Mouse (Mus musculus) CH12.LX (cell line): ENCODE measurements at regions not wholly inside any gene's neighbourhood (a gene's known extent, or its start where the extent isn't known, plus 50 kb on each side); places are given as distances from the start of the nearest gene placed in this dataset.

ENCODE experiments used
- DNase-seq: peaks from one replicate; pipeline ENCODE4 v3.0.0-alpha.2; 2013; ENCODE audit errors: extremely low read depth
- H3K27ac ChIP-seq: 2 replicates; pipeline ENCODE4 v1.5.1; 2012; ENCODE audit warnings: low read depth, mild to moderate bottlenecking, control low read depth, moderate library complexity; ENCODE audit not compliant: insufficient read depth
- H3K27me3 ChIP-seq: replicated peaks from 2 replicates; pipeline ENCODE3; 2012; ENCODE audit warnings: inconsistent platforms
- H3K36me3 ChIP-seq, 2 experiments: replicated peaks in 1 of 2; 2 replicates each; pipeline versions ENCODE3 to v1.6.1; 2012; ENCODE audit warnings: inconsistent platforms in 1 of 2, low read length in 1 of 2, mild to moderate bottlenecking in 1 of 2, mixed read lengths in 1 of 2, moderate library complexity in 1 of 2; ENCODE audit not compliant: control insufficient read depth in 1 of 2, insufficient read depth in 1 of 2
- H3K4me1 ChIP-seq, 2 experiments: 2 replicates each; pipeline ENCODE4 v1.6.1; 2012; ENCODE audit warnings: inconsistent platforms in 1 of 2, moderate library complexity in 1 of 2; ENCODE audit not compliant: insufficient read depth in 2 of 2, control insufficient read depth in 1 of 2
- H3K4me2 ChIP-seq: 2 replicates; pipeline ENCODE4 v1.6.1; 2012; ENCODE audit warnings: low read depth, mild to moderate bottlenecking, control low read depth; ENCODE audit not compliant: poor library complexity, insufficient read depth, severe bottlenecking
- H3K4me3 ChIP-seq, 3 experiments: fragments of 150-350 bp in 1 of 3; sonication (generic) in 1 of 3; replicated peaks in 1 of 3; 2 replicates each; pipeline versions ENCODE3 to v1.5.1; 2011 to 2012; ENCODE audit warnings: low read depth in 2 of 3, low read length in 2 of 3, mild to moderate bottlenecking in 2 of 3, moderate library complexity in 2 of 3, control low read depth in 1 of 3, improper control_type of control experiment in 1 of 3, inconsistent platforms in 1 of 3, mixed read lengths in 1 of 3; ENCODE audit not compliant: poor library complexity in 1 of 3
- H3K79me2 ChIP-seq: replicated peaks from 2 replicates; pipeline ENCODE4 v1.6.1; 2012; ENCODE audit warnings: mild to moderate bottlenecking, moderate library complexity; ENCODE audit not compliant: control insufficient read depth, poor library complexity, insufficient read depth, severe bottlenecking; ENCODE audit errors: extremely low read depth
- H3K9ac ChIP-seq: 2 replicates; pipeline ENCODE4 v1.6.1; 2012; ENCODE audit warnings: low read depth, mild to moderate bottlenecking, control low read depth, moderate library complexity; ENCODE audit not compliant: insufficient read depth
- H3K9me3 ChIP-seq: replicated peaks from 2 replicates; pipeline ENCODE3; 2012; ENCODE audit warnings: low read length, inconsistent platforms, mixed read lengths
- CHD1 ChIP-seq: IDR thresholded peaks from 2 replicates; pipeline ENCODE4 v1.6.1; 2012; ENCODE audit warnings: low read depth, low read length, improper control_type of control experiment, inconsistent platforms
- CHD2 ChIP-seq: IDR thresholded peaks from 2 replicates; pipeline ENCODE4 v1.6.1; 2011; ENCODE audit warnings: low read length, improper control_type of control experiment
- CTCF ChIP-seq, 2 experiments: IDR thresholded peaks in 1 of 2; conservative IDR thresholded peaks in 1 of 2; 2 replicates each; pipeline ENCODE4 v1.5.1; 2011 to 2012; ENCODE audit warnings: low read depth in 2 of 2, low read length in 2 of 2, improper control_type of control experiment in 1 of 2, inconsistent platforms in 1 of 2, mild to moderate bottlenecking in 1 of 2, moderate library complexity in 1 of 2
- ELF1 ChIP-seq: IDR thresholded peaks from 2 replicates; pipeline ENCODE4 v1.6.1; 2014; ENCODE audit warnings: low read depth, mild to moderate bottlenecking, inconsistent platforms, low read length, improper control_type of control experiment
- ETS1 ChIP-seq: conservative IDR thresholded peaks from 2 replicates; pipeline ENCODE4 v1.6.1; 2012; ENCODE audit warnings: low read depth, mild to moderate bottlenecking, inconsistent platforms, low read length, improper control_type of control experiment, moderate library complexity
- GABPA ChIP-seq: IDR thresholded peaks from 2 replicates; pipeline ENCODE4 v1.6.1; 2012; ENCODE audit warnings: low read depth, low read length, improper control_type of control experiment, inconsistent platforms; ENCODE audit not compliant: insufficient replicate concordance
- HCFC1 ChIP-seq: IDR thresholded peaks from 2 replicates; pipeline ENCODE4 v1.6.1; 2012; ENCODE audit warnings: low read depth, mild to moderate bottlenecking, inconsistent platforms, low read length, improper control_type of control experiment
- IRF4 ChIP-seq: IDR thresholded peaks from 2 replicates; pipeline ENCODE4 v1.6.1; 2014; ENCODE audit warnings: low read depth, mild to moderate bottlenecking, inconsistent platforms, low read length, improper control_type of control experiment
- KAT2A ChIP-seq: IDR thresholded peaks from 2 replicates; pipeline ENCODE4 v1.6.1; 2012; ENCODE audit warnings: low read length, improper control_type of control experiment, inconsistent platforms; ENCODE audit not compliant: insufficient replicate concordance
- MEF2A ChIP-seq: IDR thresholded peaks from 2 replicates; pipeline ENCODE4 v1.6.1; 2014; ENCODE audit warnings: low read depth, mild to moderate bottlenecking, inconsistent platforms, low read length, improper control_type of control experiment, borderline replicate concordance
- NELFE ChIP-seq: IDR thresholded peaks from 2 replicates; pipeline ENCODE4 v1.6.1; 2011; ENCODE audit warnings: low read depth, low read length, improper control_type of control experiment
- PAX5 ChIP-seq: IDR thresholded peaks from 2 replicates; pipeline ENCODE4 v1.6.1; 2012; ENCODE audit warnings: low read length, inconsistent platforms, mixed read lengths
- POLR2A ChIP-seq: IDR thresholded peaks from 2 replicates; pipeline ENCODE4 v1.6.1; 2011; ENCODE audit warnings: low read depth, mild to moderate bottlenecking, improper control_type of control experiment, low read length
- POLR2AphosphoS2 ChIP-seq: IDR thresholded peaks from 2 replicates; pipeline ENCODE4 v1.6.1; 2011; ENCODE audit warnings: low read depth, low read length, improper control_type of control experiment
- RCOR1 ChIP-seq: conservative IDR thresholded peaks from 2 replicates; pipeline ENCODE4 v1.6.1; 2012; ENCODE audit warnings: low read depth, mild to moderate bottlenecking, inconsistent platforms, low read length, improper control_type of control experiment
- SIN3A ChIP-seq: IDR thresholded peaks from 2 replicates; pipeline ENCODE4 v1.6.1; 2012; ENCODE audit warnings: low read length, improper control_type of control experiment, inconsistent platforms
- SMC3 ChIP-seq: IDR thresholded peaks from 2 replicates; pipeline ENCODE4 v1.6.1; 2011; ENCODE audit warnings: low read depth, low read length, improper control_type of control experiment
- TCF12 ChIP-seq: IDR thresholded peaks from 2 replicates; pipeline ENCODE4 v1.6.1; 2014; ENCODE audit warnings: low read depth, mild to moderate bottlenecking, inconsistent platforms, low read length, improper control_type of control experiment
- UBTF ChIP-seq: IDR thresholded peaks from 2 replicates; pipeline ENCODE4 v1.6.1; 2012; ENCODE audit warnings: low read depth, mild to moderate bottlenecking, inconsistent platforms, low read length, improper control_type of control experiment, moderate library complexity
- ZC3H11A ChIP-seq: IDR thresholded peaks from 2 replicates; pipeline ENCODE4 v1.6.1; 2012; ENCODE audit warnings: low read depth, mild to moderate bottlenecking, inconsistent platforms, low read length, improper control_type of control experiment
- ZKSCAN1 ChIP-seq: IDR thresholded peaks from 2 replicates; pipeline ENCODE4 v1.6.1; 2012; ENCODE audit warnings: low read depth, inconsistent platforms, low read length, improper control_type of control experiment, borderline replicate concordance
- ZMIZ1 ChIP-seq: IDR thresholded peaks from 2 replicates; pipeline ENCODE4 v1.6.1; 2012; ENCODE audit warnings: low read depth, mild to moderate bottlenecking, inconsistent platforms, low read length, improper control_type of control experiment
- ZNF384 ChIP-seq: IDR thresholded peaks from 2 replicates; pipeline ENCODE4 v1.6.1; 2012; ENCODE audit warnings: low read depth, low read length, improper control_type of control experiment, inconsistent platforms
- dilution Hi-C: fragments of 300-500 bp; cut with MboI; formaldehyde crosslinking; loops from 2 replicates; pipeline ENCODE4 v1.14.3; 2020; ENCODE audit warnings: low sequenced_read_pairs; ENCODE audit not compliant: extremely low pct_unique_long_range_greater_than_20kb, extremely low pct_ligation_motif_present
- in situ Hi-C: fragments of 300-500 bp; cut with MboI; formaldehyde crosslinking; loops from 3 replicates; pipeline ENCODE4 v1.14.3; 2019; ENCODE audit warnings: low sequenced_read_pairs, low pct_ligation_motif_present, low pct_unique_long_range_greater_than_20kb, mixed read lengths

- H3K9ac ChIP-seq = no peak overlapping the region
- TF ChIP-seq RCOR1 (no peak), KAT2A (no peak), PAX5 (no peak), CHD2 (no peak), HCFC1 (no peak), SIN3A (no peak), ZMIZ1 (no peak), NELFE (no peak), IRF4 (no peak), ZC3H11A (no peak), GABPA (no peak)
- DNase-seq = no peak
- dilution Hi-C loops = no loop called here
- no peak overlapping the region for H3K4me3 ChIP-seq
- H3K4me2 ChIP-seq = no peak overlapping the region
- no peaks in the 10 kb centered on the region for H3K9me3 ChIP-seq
- in situ Hi-C loops = no loop called here
- no peak overlapping the region for H3K27ac ChIP-seq
- no peaks in the 10 kb centered on the region for H3K4me1 ChIP-seq
- no peaks in the 10 kb centered on the region for H3K36me3 ChIP-seq
- H3K79me2 ChIP-seq = no peaks in the 10 kb centered on the region
- H3K27me3 ChIP-seq = no peaks in the 10 kb centered on the region
Observed at GRCm38 (mm10) chr16:78204332-78204731, 97.0 kb upstream of the Cxadr start.

- H3K27ac ChIP-seq = no peak overlapping the region
Observed at GRCm38 (mm10) chr16:78200044-78200830, 101.1 kb upstream of the Cxadr start.

More at GRCm38 (mm10) chr16:78200044-78200830, 101.1 kb upstream of the Cxadr start:
- Histone ChIP-seq H3K36me3 (no peaks in the 10 kb centered on the region), H3K9me3 (no peaks in the 10 kb centered on the region), H3K27me3 (peaks cover 11% of the 10 kb centered on the region), H3K4me1 (peaks cover 0 to 11% of the 10 kb centered on the region in 2 experiments; a peak in 2 of 4 replicates), H3K79me2 (no peaks in the 10 kb centered on the region), H3K9ac (no peak overlapping the region), H3K4me3 (no peak overlapping the region), H3K4me2 (no peak overlapping the region)
- in situ Hi-C loops (no loop called here), dilution Hi-C loops (no loop called here)
- TF ChIP-seq KAT2A (no peak), MEF2A (no peak), CHD1 (no peak), CTCF (conservative IDR thresholded peaks at IDR 0.05 in 1 of 2, IDR thresholded peaks at IDR 0.05 in 1 of 2; ENCODE audit: low read depth in 2 of 2, low read length in 2 of 2) (no peak), ZC3H11A (no peak), GABPA (no peak), ZKSCAN1 (no peak), TCF12 (no peak), SIN3A (no peak), POLR2A (no peak), NELFE (no peak), POLR2AphosphoS2 (no peak), PAX5 (no peak), CHD2 (no peak), SMC3 (no peak), ZNF384 (no peak), ELF1 (no peak), RCOR1 (no peak), ETS1 (no peak), UBTF (no peak)
- no peak for DNase-seq
